Mouse (Mus musculus): ENCODE measurements around the gene Gm42791. TPM values are rescaled to one million over a fixed set of nuclear protein-coding genes. Genes with fewer than 3 reads are reported as not detected.

Gm42791 gene
- polyA plus RNA-seq, 1 experiment = 8.4 TPM

- TF ChIP-seq CTCF (IDR thresholded peaks at IDR 0.05; ENCODE audit: control insufficient read depth, insufficient read depth, low read length) (no peak), POLR2A (IDR thresholded peaks at IDR 0.05; ENCODE audit: borderline replicate concordance, control insufficient read depth, low read depth, low read length) (no peak)
- Histone ChIP-seq H3K4me1 (ENCODE audit: control insufficient read depth, insufficient read depth, low read length) (no peaks in the 10 kb centered on the region), H3K27ac (ENCODE audit: control insufficient read depth, insufficient read depth, low read depth, low read length, poor library complexity) (peak overlapping the region; percentile 18; the same call in 1 of the 2 replicates), H3K4me3 (replicated peaks; ENCODE audit: control insufficient read depth, low read depth, low read length) (no peak overlapping the region)
- 18% methylated on average over 9 of the region's 9 CpGs for WGBS
These were observed 10.9 kb upstream of the Gm42791 start for GRCm38 (mm10) chr5:149005701-149006361.

- H3K4me1 ChIP-seq (ENCODE audit: control insufficient read depth, insufficient read depth, low read length) = no peaks in the 10 kb centered on the region
- H3K4me3 ChIP-seq (replicated peaks; ENCODE audit: control insufficient read depth, low read depth, low read length) = no peak overlapping the region
- WGBS = 13% methylated on average over 9 of the region's 9 CpGs
- TF ChIP-seq CTCF (IDR thresholded peaks at IDR 0.05; ENCODE audit: control insufficient read depth, insufficient read depth, low read length) = no peak
- no peak overlapping the region for H3K27ac ChIP-seq (ENCODE audit: control insufficient read depth, insufficient read depth, low read depth, low read length, poor library complexity)
These were observed 10.1 kb upstream of the Gm42791 start for GRCm38 (mm10) chr5:149005083-149005482.

- WGBS = 77% methylated on average over 2 of the region's 2 CpGs
- H3K27ac ChIP-seq (ENCODE audit: control insufficient read depth, insufficient read depth, low read depth, low read length, poor library complexity) = no peak overlapping the region
- TF ChIP-seq POLR2A (IDR thresholded peaks at IDR 0.05; ENCODE audit: borderline replicate concordance, control insufficient read depth, low read depth, low read length) (no peak), CTCF (IDR thresholded peaks at IDR 0.05; ENCODE audit: control insufficient read depth, insufficient read depth, low read length) (no peak)
- H3K4me3 ChIP-seq (replicated peaks; ENCODE audit: control insufficient read depth, low read depth, low read length) = no peak overlapping the region
- H3K4me1 ChIP-seq (ENCODE audit: control insufficient read depth, insufficient read depth, low read length) = no peaks in the 10 kb centered on the region
These were observed 8.2 kb upstream of the Gm42791 start for GRCm38 (mm10) chr5:149003137-149003536.

GRCm38 (mm10) chr5:149002803-149003115, 7.8 kb upstream of the Gm42791 start:
- TF ChIP-seq POLR2A (IDR thresholded peaks at IDR 0.05; ENCODE audit: borderline replicate concordance, control insufficient read depth, low read depth, low read length) (no peak), CTCF (IDR thresholded peaks at IDR 0.05; ENCODE audit: control insufficient read depth, insufficient read depth, low read length) (no peak)
- H3K4me1 ChIP-seq (ENCODE audit: control insufficient read depth, insufficient read depth, low read length) = no peaks in the 10 kb centered on the region
- no peak overlapping the region for H3K4me3 ChIP-seq (replicated peaks; ENCODE audit: control insufficient read depth, low read depth, low read length)
- 86% methylated on average over 6 of the region's 6 CpGs for WGBS
- H3K27ac ChIP-seq (ENCODE audit: control insufficient read depth, insufficient read depth, low read depth, low read length, poor library complexity) = no peak overlapping the region

GRCm38 (mm10) chr5:149002034-149002802, 7.3 kb upstream of the Gm42791 start:
- TF ChIP-seq POLR2A (IDR thresholded peaks at IDR 0.05; ENCODE audit: borderline replicate concordance, control insufficient read depth, low read depth, low read length) = no peak
- no peak for TF ChIP-seq CTCF (IDR thresholded peaks at IDR 0.05; ENCODE audit: control insufficient read depth, insufficient read depth, low read length)
- 87% methylated on average over 20 of the region's 20 CpGs for WGBS
- H3K4me1 ChIP-seq (ENCODE audit: control insufficient read depth, insufficient read depth, low read length) = no peaks in the 10 kb centered on the region
- no peak overlapping the region for H3K4me3 ChIP-seq (replicated peaks; ENCODE audit: control insufficient read depth, low read depth, low read length)
- H3K27ac ChIP-seq (ENCODE audit: control insufficient read depth, insufficient read depth, low read depth, low read length, poor library complexity) = no peak overlapping the region

- Histone ChIP-seq H3K27ac (ENCODE audit: control insufficient read depth, insufficient read depth, low read depth, low read length, poor library complexity) (no peak overlapping the region), H3K4me3 (replicated peaks; ENCODE audit: control insufficient read depth, low read depth, low read length) (no peak overlapping the region), H3K4me1 (ENCODE audit: control insufficient read depth, insufficient read depth, low read length) (no peaks in the 10 kb centered on the region)
- 74% methylated on average over 7 of the region's 7 CpGs for WGBS
- no peak for TF ChIP-seq CTCF (IDR thresholded peaks at IDR 0.05; ENCODE audit: control insufficient read depth, insufficient read depth, low read length)
- no peak for TF ChIP-seq POLR2A (IDR thresholded peaks at IDR 0.05; ENCODE audit: borderline replicate concordance, control insufficient read depth, low read depth, low read length)
These were observed 4.9 kb upstream of the Gm42791 start for GRCm38 (mm10) chr5:148999802-149000201.

- no peak overlapping the region for H3K4me3 ChIP-seq (replicated peaks; ENCODE audit: control insufficient read depth, low read depth, low read length)
- H3K27ac ChIP-seq (ENCODE audit: control insufficient read depth, insufficient read depth, low read depth, low read length, poor library complexity) = no peak overlapping the region
- WGBS = 89% methylated on average over 14 of the region's 14 CpGs
- H3K4me1 ChIP-seq (ENCODE audit: control insufficient read depth, insufficient read depth, low read length) = no peaks in the 10 kb centered on the region
- no peak for TF ChIP-seq CTCF (IDR thresholded peaks at IDR 0.05; ENCODE audit: control insufficient read depth, insufficient read depth, low read length)
- no peak for TF ChIP-seq POLR2A (IDR thresholded peaks at IDR 0.05; ENCODE audit: borderline replicate concordance, control insufficient read depth, low read depth, low read length)
These were observed 3.6 kb upstream of the Gm42791 start for GRCm38 (mm10) chr5:148998512-148998911.

GRCm38 (mm10) chr5:148996709-148997037, 1.7 kb upstream of the Gm42791 start:
- TF ChIP-seq CTCF (IDR thresholded peaks at IDR 0.05; ENCODE audit: control insufficient read depth, insufficient read depth, low read length) (no peak), POLR2A (IDR thresholded peaks at IDR 0.05; ENCODE audit: borderline replicate concordance, control insufficient read depth, low read depth, low read length) (no peak)
- 89% methylated on average over 4 of the region's 4 CpGs for WGBS
- Histone ChIP-seq H3K4me3 (replicated peaks; ENCODE audit: control insufficient read depth, low read depth, low read length) (no peak overlapping the region), H3K4me1 (ENCODE audit: control insufficient read depth, insufficient read depth, low read length) (no peaks in the 10 kb centered on the region), H3K27ac (ENCODE audit: control insufficient read depth, insufficient read depth, low read depth, low read length, poor library complexity) (no peak overlapping the region)

All from bone marrow, adult 2 months (tissue).